Mouse (Mus musculus) liver (tissue): ENCODE results near the gene Gm10322.
A peak's percentile ranks its signal among the peaks of the same experiment; 100 is the strongest.

Source experiments
- DNase-seq: peaks from one replicate; pipeline ENCODE4 v3.0.0-alpha.2; 2020; ENCODE audit warnings: mixed read lengths

Gene Gm10322

GRCm38 (mm10) chr10:59615981-59616520 lies at the start of gene Gm10322:
TSS of gene Gm10322 (plus strand) at chr10:59616063.
- peak; percentile 76 for DNase-seq

- DNase-seq, result no peak
Observed at GRCm38 (mm10) chr10:59566968-59567367, 48.9 kb upstream of the Gm10322 start.

- DNase-seq, result no peak
Observed at GRCm38 (mm10) chr10:59568665-59569480, 47.0 kb upstream of the Gm10322 start.

- no peak for DNase-seq
Observed at GRCm38 (mm10) chr10:59569481-59569869, 46.4 kb upstream of the Gm10322 start.

- DNase-seq, result no peak
Observed at GRCm38 (mm10) chr10:59570360-59570759, 45.5 kb upstream of the Gm10322 start.

- DNase-seq, result no peak
Observed at GRCm38 (mm10) chr10:59570780-59571179, 45.1 kb upstream of the Gm10322 start.

GRCm38 (mm10) chr10:59571273-59571672 lies 44.6 kb upstream of the Gm10322 start:
- no peak for DNase-seq

- DNase-seq, result no peak
Observed at GRCm38 (mm10) chr10:59571964-59572363, 43.9 kb upstream of the Gm10322 start.

- no peak for DNase-seq
Observed at GRCm38 (mm10) chr10:59576305-59576704, 39.6 kb upstream of the Gm10322 start.

- peak; percentile 29 for DNase-seq
Observed at GRCm38 (mm10) chr10:59577871-59578801, 37.7 kb upstream of the Gm10322 start.

GRCm38 (mm10) chr10:59579645-59580044 lies 36.2 kb upstream of the Gm10322 start:
- DNase-seq, result no peak

- no peak for DNase-seq
Observed at GRCm38 (mm10) chr10:59580593-59581149, 35.2 kb upstream of the Gm10322 start.

GRCm38 (mm10) chr10:59581826-59582543 lies 33.9 kb upstream of the Gm10322 start:
- no peak for DNase-seq

- no peak for DNase-seq
Observed at GRCm38 (mm10) chr10:59585621-59586020, 30.2 kb upstream of the Gm10322 start.

- no peak for DNase-seq
Observed at GRCm38 (mm10) chr10:59586821-59587220, 29.0 kb upstream of the Gm10322 start.

GRCm38 (mm10) chr10:59588135-59588534 lies 27.7 kb upstream of the Gm10322 start:
- no peak for DNase-seq

GRCm38 (mm10) chr10:59589420-59589819 lies 26.4 kb upstream of the Gm10322 start:
- DNase-seq, result no peak

- DNase-seq, result no peak
Observed at GRCm38 (mm10) chr10:59589856-59590255, 26.0 kb upstream of the Gm10322 start.

- no peak for DNase-seq
Observed at GRCm38 (mm10) chr10:59590606-59591005, 25.3 kb upstream of the Gm10322 start.

GRCm38 (mm10) chr10:59593826-59594570 lies 21.9 kb upstream of the Gm10322 start:
- no peak for DNase-seq

- DNase-seq, result no peak
Observed at GRCm38 (mm10) chr10:59600516-59600915, 15.3 kb upstream of the Gm10322 start.

GRCm38 (mm10) chr10:59602043-59602442 lies 13.8 kb upstream of the Gm10322 start:
- no peak for DNase-seq
